Mouse (Mus musculus) hindbrain, embryonic 11.5 days (tissue): Measurements from ENCODE around the gene Gm42688. TPM values are rescaled to one million over a fixed set of nuclear protein-coding genes. Genes with fewer than 3 reads are reported as not detected.

ENCODE experiments used
- ATAC-seq: fragments of 200-750 bp; cut with Nextera tagmentation; 2 replicates; pipeline ENCODE4 v1.8.0; 2017; ENCODE audit warnings: mild to moderate bottlenecking, moderate TSS enrichment, moderate library complexity; ENCODE audit not compliant: low FRiP score
- DNase-seq: peaks from one replicate; pipeline ENCODE4 v3.0.0-alpha.2; 2015; ENCODE audit warnings: low spot score
- H3K27ac ChIP-seq: fragments of 300-500 bp; sonication (generic); 2 replicates; pipeline ENCODE4 v1.5.1; 2014; ENCODE audit warnings: mild to moderate bottlenecking, low read depth, low read length
- H3K27me3 ChIP-seq: fragments of 300-500 bp; sonication (generic); 2 replicates; pipeline ENCODE4 v1.6.1; 2014; ENCODE audit warnings: mild to moderate bottlenecking, low read length, moderate library complexity, mixed read lengths; ENCODE audit not compliant: control insufficient read depth, insufficient read depth
- H3K36me3 ChIP-seq: fragments of 300-500 bp; sonication (generic); 2 replicates; pipeline ENCODE4 v1.6.1; 2014; ENCODE audit warnings: mild to moderate bottlenecking, low read length, moderate library complexity, mixed read lengths; ENCODE audit not compliant: control insufficient read depth, insufficient read depth
- H3K4me1 ChIP-seq: fragments of 300-500 bp; sonication (generic); replicated peaks from 2 replicates; pipeline ENCODE4 v1.6.1; 2014; ENCODE audit warnings: low read length, mixed read lengths; ENCODE audit not compliant: control insufficient read depth, insufficient read depth
- H3K4me2 ChIP-seq: fragments of 300-500 bp; sonication (generic); replicated peaks from 2 replicates; pipeline ENCODE4 v1.6.1; 2014; ENCODE audit warnings: mild to moderate bottlenecking, low read depth, low read length
- H3K4me3 ChIP-seq: fragments of 300-500 bp; sonication (generic); 2 replicates; pipeline ENCODE4 v1.5.1; 2014; ENCODE audit warnings: low read depth, low read length
- H3K9ac ChIP-seq: fragments of 300-500 bp; sonication (generic); 2 replicates; pipeline ENCODE4 v1.6.1; 2014; ENCODE audit warnings: low read depth, low read length
- H3K9me3 ChIP-seq: fragments of 300-500 bp; sonication (generic); 2 replicates; pipeline ENCODE4 v1.6.1; 2016; ENCODE audit warnings: low read length; ENCODE audit not compliant: control insufficient read depth
- WGBS: fragments of 180-500 bp; shearing (Covaris S2); extraction: QIAGEN DNeasy Blood & Tissue Kit; methylation state at CpG from one replicate; pipeline ENCODE4 v1.1.7; 2014; 5-methylcytosine and 5-hydroxymethylcytosine counted together
- polyA plus RNA-seq: library from polyadenylated mRNA; unstranded; fragments of >200 nt; fragmentation: Nextera tagmentation; extraction: Ambion mirVana; gene quantifications from 2 replicates; pipeline ENCODE4 v1.2.1, GENCODE M21; 2014

Gm42688 gene
- polyA plus RNA-seq, 1 experiment from 2014 or later: 1.9 TPM

GRCm38 (mm10) chr6:83118825-83119733 lies 17.7 kb downstream of the Gm42688 start:
- Histone ChIP-seq H3K9ac (peak overlapping the region; percentile 91; the same call in 1 of the 2 replicates), H3K4me2 (no peak overlapping the region), H3K4me3 (0 out of 2 replicates have a peak overlapping the region, but pooled peaks have one; percentile 2), H3K4me1 (peaks cover 14% of the 10 kb centered on the region; the same call in 1 of the 2 replicates), H3K9me3 (no peaks in the 10 kb centered on the region), H3K27ac (no peak overlapping the region), H3K27me3 (no peaks in the 10 kb centered on the region), H3K36me3 (0 out of 2 replicates have a peak, but pooled peaks cover 7% of the 10 kb centered on the region)
- WGBS: 87% methylated on average over 14 of the region's 14 CpGs
- DNase-seq: no peak
- ATAC-seq: no peak

- H3K4me2 ChIP-seq: peak overlapping the region; percentile 81
- WGBS: 67% methylated on average over 7 of the region's 7 CpGs
- no peaks in the 10 kb centered on the region for H3K27me3 ChIP-seq
- no peaks in the 10 kb centered on the region for H3K9me3 ChIP-seq
- no peak for ATAC-seq
- no peak for DNase-seq
- H3K4me1 ChIP-seq: peaks cover 17% of the 10 kb centered on the region; the same call in 1 of the 2 replicates
- H3K36me3 ChIP-seq: 0 out of 2 replicates have a peak, but pooled peaks cover 7% of the 10 kb centered on the region
- peak overlapping the region; percentile 72 for H3K4me3 ChIP-seq
- H3K9ac ChIP-seq: peak overlapping the region; percentile 91; the same call in 1 of the 2 replicates
- no peak overlapping the region for H3K27ac ChIP-seq
Measured at GRCm38 (mm10) chr6:83119734-83120051, 18.3 kb downstream of the Gm42688 start.

- Histone ChIP-seq H3K9ac (peak within 1 kb of the TSS; percentile 97), H3K4me1 (peaks cover 18% of the 10 kb centered on the region), H3K9me3 (no peaks in the 10 kb centered on the region), H3K4me3 (peak within 1 kb of the TSS; percentile 80), H3K27me3 (no peaks in the 10 kb centered on the region), H3K36me3 (0 out of 2 replicates have a peak, but pooled peaks cover 7% of the 10 kb centered on the region), H3K4me2 (peak within 1 kb of the TSS; percentile 94), H3K27ac (peak within 1 kb of the TSS; percentile 99)
- peak; percentile 94 for ATAC-seq
- DNase-seq: peak; percentile 93
- WGBS: 1% methylated on average over 37 of the region's 38 CpGs
Measured at GRCm38 (mm10) chr6:83120930-83121862, 19.8 kb downstream of the Gm42688 start, which contains the start of gene Wbp1. Gene Wbp1, minus strand, starts transcription at chr6:83121559.

- H3K9ac ChIP-seq: peak overlapping the region; percentile 97
- DNase-seq: no peak
Measured at GRCm38 (mm10) chr6:83121863-83122710, 20.7 kb downstream of the Gm42688 start.

GRCm38 (mm10) chr6:83122961-83123360 lies 21.5 kb downstream of the Gm42688 start:
- ATAC-seq: no peak
- 72% methylated on average over 5 of the region's 5 CpGs for WGBS
- DNase-seq: no peak
- Histone ChIP-seq H3K36me3 (0 out of 2 replicates have a peak, but pooled peaks cover 7% of the 10 kb centered on the region), H3K4me1 (peaks cover 18% of the 10 kb centered on the region), H3K4me3 (peak overlapping the region; percentile 80), H3K4me2 (peak overlapping the region; percentile 94), H3K27ac (peak overlapping the region; percentile 99; the same call in 1 of the 2 replicates), H3K27me3 (no peaks in the 10 kb centered on the region), H3K9me3 (no peaks in the 10 kb centered on the region), H3K9ac (peak overlapping the region; percentile 97; the same call in 1 of the 2 replicates)

More at GRCm38 (mm10) chr6:83121863-83122710, 20.7 kb downstream of the Gm42688 start:
- peak overlapping the region; percentile 80 for H3K4me3 ChIP-seq
- no peaks in the 10 kb centered on the region for H3K27me3 ChIP-seq
- H3K9me3 ChIP-seq: no peaks in the 10 kb centered on the region
- WGBS: 1% methylated on average over 40 of the region's 52 CpGs
- ATAC-seq: no peak
- peak overlapping the region; percentile 99 for H3K27ac ChIP-seq
- peaks cover 18% of the 10 kb centered on the region for H3K4me1 ChIP-seq
- H3K4me2 ChIP-seq: peak overlapping the region; percentile 94
- 0 out of 2 replicates have a peak, but pooled peaks cover 7% of the 10 kb centered on the region for H3K36me3 ChIP-seq

GRCm38 (mm10) chr6:83124851-83125312 lies 23.5 kb downstream of the Gm42688 start:
- no peaks in the 10 kb centered on the region for H3K9me3 ChIP-seq
- H3K27ac ChIP-seq: peak overlapping the region; percentile 54
- peak; percentile 92 for DNase-seq
- H3K4me2 ChIP-seq: peak overlapping the region; percentile 75
- peak; percentile 2; the same call in 1 of the 2 replicates for ATAC-seq
- H3K36me3 ChIP-seq: no peaks in the 10 kb centered on the region
- peaks cover 14% of the 10 kb centered on the region for H3K4me1 ChIP-seq
- under 1% methylated on average over 30 of the region's 30 CpGs for WGBS
- no peaks in the 10 kb centered on the region for H3K27me3 ChIP-seq
- peak overlapping the region; percentile 77 for H3K4me3 ChIP-seq
- H3K9ac ChIP-seq: peak overlapping the region; percentile 73

GRCm38 (mm10) chr6:83125331-83125730 lies 23.9 kb downstream of the Gm42688 start, which contains the start of gene Ino80b:
Gene Ino80b, minus strand, starts transcription at chr6:83125431.
- Histone ChIP-seq H3K9me3 (no peaks in the 10 kb centered on the region), H3K9ac (peak within 1 kb of the TSS; percentile 73), H3K4me3 (peak within 1 kb of the TSS; percentile 77), H3K4me1 (peaks cover 11% of the 10 kb centered on the region), H3K4me2 (peak within 1 kb of the TSS; percentile 75), H3K27me3 (no peaks in the 10 kb centered on the region), H3K36me3 (no peaks in the 10 kb centered on the region), H3K27ac (peak within 1 kb of the TSS; percentile 54)
- DNase-seq (no peak), ATAC-seq (no peak)
- 31% methylated on average over 5 of the region's 5 CpGs for WGBS
